In the genomic region with DNA sequence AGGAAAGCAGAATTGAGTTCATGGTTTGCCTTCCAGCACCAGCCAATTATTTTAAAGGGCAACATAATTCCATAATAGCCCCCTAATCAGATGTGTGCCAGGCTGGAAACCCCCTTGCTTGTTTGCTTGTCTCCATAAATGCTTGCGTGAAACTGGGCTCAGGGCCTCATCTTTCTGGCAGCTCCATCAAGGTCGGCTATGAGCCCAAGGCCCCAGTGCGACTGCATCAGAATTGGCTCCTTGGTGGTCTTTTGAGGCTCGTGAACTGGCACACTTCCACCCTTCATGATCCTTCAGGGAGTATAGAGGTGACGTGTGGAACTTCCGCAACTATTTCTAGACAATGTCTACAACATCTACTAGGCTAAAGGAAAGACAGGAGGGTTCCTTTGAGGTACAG, we compare ENCODE assay signal across 25 mouse cellular contexts.
DNase-seq lines count a peak whose midpoint lies in the region; ATAC-seq and TF ChIP-seq lines count a peak whose summit lies in the region.
"Had no signal": no experiment of that assay in that cellular context is flagged by ENCODE, and none has a peak within 500 bp of the region (broad histone marks: within the 10 kb centered on the region; RNA-seq: fewer than 3 reads in every experiment).

No protein-coding gene starts in this region.

- no peaks in the 10 kb centered on the region for H3K36me3 ChIP-seq in forebrain, embryonic 14.5 days (ENCODE audit: control insufficient read depth, insufficient read depth, low read length)
- no peaks in the 10 kb centered on the region for H3K36me3 ChIP-seq in forebrain, embryonic 10.5 days (replicated peaks)
- no peaks in the 10 kb centered on the region for H3K36me3 ChIP-seq in hindbrain, postnatal 0 days (ENCODE audit: insufficient read depth, low read length)
- no peaks in the 10 kb centered on the region for H3K36me3 ChIP-seq in hindbrain, embryonic 11.5 days (ENCODE audit: control insufficient read depth, insufficient read depth, low read length)
- H3K36me3 ChIP-seq: embryonic facial prominence, embryonic 12.5 days; embryonic facial prominence, embryonic 15.5 days; heart, embryonic 10.5 days; heart, embryonic 13.5 days; hindbrain, embryonic 12.5 days; hindbrain, embryonic 15.5 days; intestine, embryonic 15.5 days had no signal

- H3K9ac ChIP-seq in forebrain, embryonic 14.5 days (ENCODE audit: low read length), result no peak overlapping the region
- no peak overlapping the region for H3K9ac ChIP-seq in hindbrain, postnatal 0 days (replicated peaks; ENCODE audit: low read length)
- no peak overlapping the region for H3K9ac ChIP-seq in hindbrain, embryonic 11.5 days (ENCODE audit: low read depth, low read length)
- H3K9ac ChIP-seq: embryonic facial prominence, embryonic 12.5 days; embryonic facial prominence, embryonic 15.5 days; heart, embryonic 13.5 days; hindbrain, embryonic 12.5 days; hindbrain, embryonic 15.5 days; intestine, embryonic 15.5 days had no signal

- H3K27ac ChIP-seq in forebrain, embryonic 14.5 days (ENCODE audit: low read depth, low read length), result no peak overlapping the region
- H3K27ac ChIP-seq in forebrain, embryonic 10.5 days, result no peak overlapping the region
- no peak overlapping the region for H3K27ac ChIP-seq in hindbrain, postnatal 0 days
- no peak overlapping the region for H3K27ac ChIP-seq in hindbrain, embryonic 11.5 days (ENCODE audit: low read depth, low read length)
- H3K27ac ChIP-seq: embryonic facial prominence, embryonic 12.5 days; embryonic facial prominence, embryonic 15.5 days; heart, adult 2 months; heart, embryonic 10.5 days; heart, embryonic 13.5 days; hindbrain, embryonic 12.5 days; hindbrain, embryonic 15.5 days; intestine, embryonic 15.5 days had no signal

- peak; percentile 70 to 77 for DNase-seq in cerebellum, postnatal 10 days
- DNase-seq in cerebellum, adult 11 months, result no peak
- peak; percentile 70 for DNase-seq in forebrain, embryonic 14.5 days (ENCODE audit: low spot score)
- no peak for DNase-seq in forebrain, embryonic 10.5 days (ENCODE audit: extremely low spot score, low spot score)
- peak; percentile 43 for DNase-seq in hindbrain, postnatal 0 days (ENCODE audit: low spot score)
- no peak for DNase-seq in hindbrain, embryonic 11.5 days (ENCODE audit: low spot score)
- peak; percentile 81 for DNase-seq in brain, embryonic 14.5 days (ENCODE audit: low read depth)
- DNase-seq: adrenal gland, adult 8-10 months; adrenal gland, postnatal 25 days; cerebellum, adult 8-10 months; cerebellum, postnatal 25 days; gastrocnemius, postnatal 10 days; gastrocnemius, postnatal 36 days; heart, adult 2 months; heart, postnatal 14 days; heart, postnatal 4 days; kidney, adult 11 months had no signal

- peak; percentile 29; the same call in 1 of the 2 replicates for ATAC-seq in forebrain, embryonic 14.5 days
- ATAC-seq in hindbrain, postnatal 0 days, result no peak
- ATAC-seq in hindbrain, embryonic 11.5 days (ENCODE audit: low FRiP score), result no peak
- ATAC-seq: activated CD4-positive, CD25-positive, alpha-beta regulatory T cell, adult 4 months; intestine, embryonic 15.5 days had no signal

- 54% methylated on average over 6 of the region's 6 CpGs for WGBS in forebrain, embryonic 14.5 days
- 85% methylated on average over 6 of the region's 6 CpGs for WGBS in forebrain, embryonic 10.5 days
- 53% methylated on average over 6 of the region's 6 CpGs for WGBS in hindbrain, postnatal 0 days
- 87% methylated on average over 6 of the region's 6 CpGs for WGBS in hindbrain, embryonic 11.5 days

- H3K4me2 ChIP-seq in forebrain, embryonic 14.5 days (ENCODE audit: low read length), result no peak overlapping the region
- no peak overlapping the region for H3K4me2 ChIP-seq in hindbrain, postnatal 0 days (ENCODE audit: low read depth, low read length)
- no peak overlapping the region for H3K4me2 ChIP-seq in hindbrain, embryonic 11.5 days (replicated peaks; ENCODE audit: low read depth, low read length)
- H3K4me2 ChIP-seq: embryonic facial prominence, embryonic 12.5 days; embryonic facial prominence, embryonic 15.5 days; heart, embryonic 13.5 days; hindbrain, embryonic 12.5 days; hindbrain, embryonic 15.5 days; intestine, embryonic 15.5 days had no signal

- H3K9me3 ChIP-seq in forebrain, embryonic 14.5 days (replicated peaks; ENCODE audit: control insufficient read depth, low read length), result no peaks in the 10 kb centered on the region
- no peaks in the 10 kb centered on the region for H3K9me3 ChIP-seq in forebrain, embryonic 10.5 days
- no peaks in the 10 kb centered on the region for H3K9me3 ChIP-seq in hindbrain, postnatal 0 days (ENCODE audit: low read length)
- no peaks in the 10 kb centered on the region for H3K9me3 ChIP-seq in hindbrain, embryonic 11.5 days (ENCODE audit: control insufficient read depth, low read length)
- H3K9me3 ChIP-seq: embryonic facial prominence, embryonic 12.5 days; embryonic facial prominence, embryonic 15.5 days; heart, embryonic 10.5 days; heart, embryonic 13.5 days; hindbrain, embryonic 12.5 days; hindbrain, embryonic 15.5 days; intestine, embryonic 15.5 days had no signal

- no peak overlapping the region for H3K4me3 ChIP-seq in forebrain, embryonic 14.5 days (ENCODE audit: low read depth, low read length)
- H3K4me3 ChIP-seq in forebrain, embryonic 10.5 days, result no peak overlapping the region
- no peak overlapping the region for H3K4me3 ChIP-seq in hindbrain, postnatal 0 days (ENCODE audit: low read length)
- H3K4me3 ChIP-seq in hindbrain, embryonic 11.5 days (ENCODE audit: low read depth, low read length), result no peak overlapping the region
- H3K4me3 ChIP-seq: embryonic facial prominence, embryonic 12.5 days; embryonic facial prominence, embryonic 15.5 days; heart, adult 2 months; heart, embryonic 10.5 days; heart, embryonic 13.5 days; hindbrain, embryonic 12.5 days; hindbrain, embryonic 15.5 days; intestine, embryonic 15.5 days had no signal

- TF ChIP-seq POLR2A in brain, embryonic 14.5 days (IDR thresholded peaks at IDR 0.05; ENCODE audit: borderline replicate concordance, extremely low read depth, insufficient read depth, insufficient read length, poor library complexity, severe bottlenecking), result no peak

- no peak for TF ChIP-seq CTCF in hindbrain, postnatal 0 days (IDR thresholded peaks at IDR 0.05; ENCODE audit: low read depth)
- TF ChIP-seq CTCF in brain, embryonic 14.5 days (IDR thresholded peaks at IDR 0.05; ENCODE audit: borderline replicate concordance, extremely low read depth, insufficient read depth, insufficient read length), result no peak

- no peaks in the 10 kb centered on the region for H3K27me3 ChIP-seq in forebrain, embryonic 14.5 days (replicated peaks; ENCODE audit: control insufficient read depth, insufficient read depth, low read length)
- H3K27me3 ChIP-seq in forebrain, embryonic 10.5 days (ENCODE audit: poor library complexity, severe bottlenecking), result no peaks in the 10 kb centered on the region
- H3K27me3 ChIP-seq in hindbrain, postnatal 0 days (ENCODE audit: insufficient read depth, low read length), result no peaks in the 10 kb centered on the region
- H3K27me3 ChIP-seq in hindbrain, embryonic 11.5 days (ENCODE audit: control insufficient read depth, insufficient read depth, low read length), result no peaks in the 10 kb centered on the region
- H3K27me3 ChIP-seq: embryonic facial prominence, embryonic 12.5 days; embryonic facial prominence, embryonic 15.5 days; heart, embryonic 13.5 days; hindbrain, embryonic 15.5 days; intestine, embryonic 15.5 days had no signal

- no peaks in the 10 kb centered on the region; the same call in 1 of the 2 replicates for H3K4me1 ChIP-seq in forebrain, embryonic 14.5 days (ENCODE audit: control insufficient read depth, insufficient read depth, low read length)
- no peaks in the 10 kb centered on the region for H3K4me1 ChIP-seq in forebrain, embryonic 10.5 days
- no peaks in the 10 kb centered on the region for H3K4me1 ChIP-seq in hindbrain, postnatal 0 days (ENCODE audit: insufficient read depth, low read length)
- H3K4me1 ChIP-seq in hindbrain, embryonic 11.5 days (replicated peaks; ENCODE audit: control insufficient read depth, insufficient read depth, low read length), result no peaks in the 10 kb centered on the region
- H3K4me1 ChIP-seq: embryonic facial prominence, embryonic 12.5 days; embryonic facial prominence, embryonic 15.5 days; heart, embryonic 10.5 days; heart, embryonic 13.5 days; hindbrain, embryonic 12.5 days; hindbrain, embryonic 15.5 days; intestine, embryonic 15.5 days had no signal

Comparison
In these comparisons a context has a peak if more than half of its experiments do, and no peak if none do; other contexts are left out.
1. DNase-seq: peak in cerebellum, postnatal 10 days (2 of 2), forebrain, embryonic 14.5 days (single experiment), hindbrain, postnatal 0 days (single experiment) and brain, embryonic 14.5 days (single experiment); none in cerebellum, adult 11 months (single experiment), forebrain, embryonic 10.5 days (single experiment) and hindbrain, embryonic 11.5 days (single experiment).